Mouse (Mus musculus) heart, embryonic 12.5 days (tissue): ENCODE data around the gene Cables2. TPM values are rescaled to one million over a fixed set of nuclear protein-coding genes. Genes with fewer than 3 reads are reported as not detected.

Experiments used
- ATAC-seq: fragments of 200-750 bp; cut with Nextera tagmentation; 2 replicates; pipeline ENCODE4 v1.8.0; 2017; ENCODE audit warnings: moderate TSS enrichment, moderate library complexity; ENCODE audit not compliant: insufficient number of reproducible peaks, low FRiP score
- H3K27ac ChIP-seq: fragments of 300-500 bp; sonication (generic); 2 replicates; pipeline ENCODE4 v1.5.1; 2016; ENCODE audit warnings: mild to moderate bottlenecking, moderate library complexity; ENCODE audit not compliant: poor library complexity, severe bottlenecking
- H3K27me3 ChIP-seq: fragments of 300-500 bp; sonication (generic); replicated peaks from 2 replicates; pipeline ENCODE4 v1.6.1; 2016; ENCODE audit warnings: mild to moderate bottlenecking, moderate library complexity
- H3K36me3 ChIP-seq: fragments of 300-500 bp; sonication (generic); 2 replicates; pipeline ENCODE4 v1.6.1; 2016; ENCODE audit warnings: mild to moderate bottlenecking, moderate library complexity
- H3K4me1 ChIP-seq: fragments of 300-500 bp; sonication (generic); replicated peaks from 2 replicates; pipeline ENCODE4 v1.6.1; 2016; ENCODE audit warnings: mild to moderate bottlenecking
- H3K4me2 ChIP-seq: fragments of 300-500 bp; sonication (generic); 2 replicates; pipeline ENCODE4 v1.6.1; 2016; ENCODE audit warnings: mild to moderate bottlenecking, moderate library complexity
- H3K4me3 ChIP-seq: fragments of 300-500 bp; sonication (generic); 2 replicates; pipeline ENCODE4 v1.5.1; 2016; ENCODE audit warnings: mild to moderate bottlenecking
- H3K9ac ChIP-seq: fragments of 300-500 bp; sonication (generic); 2 replicates; pipeline ENCODE4 v1.6.1; 2016; ENCODE audit warnings: mild to moderate bottlenecking, moderate library complexity
- H3K9me3 ChIP-seq: fragments of 300-500 bp; sonication (generic); replicated peaks from 2 replicates; pipeline ENCODE4 v1.6.1; 2016; ENCODE audit warnings: mild to moderate bottlenecking, moderate library complexity
- WGBS: fragments of 180-500 bp; shearing (Covaris S2); methylation state at CpG from one replicate; pipeline ENCODE4 v1.1.7; 2016; 5-methylcytosine and 5-hydroxymethylcytosine counted together
- polyA plus RNA-seq: library from polyadenylated mRNA; unstranded; fragments of >200 nt; fragmentation: Nextera tagmentation; extraction: Ambion mirVana; gene quantifications from 2 replicates; pipeline ENCODE4 v1.2.1, GENCODE M21; 2016

Cables2 gene
- polyA plus RNA-seq, 1 experiment from 2014 or later: 15.8 TPM

DNA sequence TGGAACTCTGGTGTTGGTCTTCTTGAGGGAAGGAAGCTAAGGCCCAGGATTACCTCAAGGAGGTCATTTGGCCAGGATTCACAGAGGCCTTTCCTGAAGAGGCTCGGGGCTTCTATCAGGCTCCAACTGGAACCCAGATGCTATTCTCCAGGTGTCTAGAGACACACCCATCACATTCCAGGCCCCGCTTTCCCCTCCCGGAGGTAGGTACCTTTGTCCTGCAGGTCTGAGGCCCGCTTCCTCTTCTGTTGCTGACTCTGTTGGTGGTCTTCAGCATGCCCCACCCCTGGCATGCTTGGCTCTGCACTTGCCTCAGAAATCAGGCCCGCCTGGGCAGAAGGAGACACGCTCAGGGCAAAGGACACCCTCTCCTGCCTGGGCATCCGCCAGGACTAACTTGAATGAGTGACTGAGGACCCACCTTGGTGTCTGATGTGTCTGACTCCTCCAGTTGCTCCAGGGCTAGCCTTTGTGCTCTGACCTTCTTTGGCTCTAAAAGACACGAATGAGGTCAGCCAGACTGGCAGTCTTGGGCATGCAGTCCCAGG, 4.6 kb upstream of the Cables2 start:
- H3K9ac ChIP-seq: no peak overlapping the region
- no peaks in the 10 kb centered on the region for H3K9me3 ChIP-seq
- WGBS: 77% methylated on average over 8 of the region's 8 CpGs
- H3K27ac ChIP-seq: no peak overlapping the region
- H3K4me2 ChIP-seq: no peak overlapping the region
- ATAC-seq: no peak
- no peak overlapping the region for H3K4me3 ChIP-seq
- H3K27me3 ChIP-seq: no peaks in the 10 kb centered on the region
- peaks cover 33% of the 10 kb centered on the region for H3K4me1 ChIP-seq
- H3K36me3 ChIP-seq: no peaks in the 10 kb centered on the region

DNA sequence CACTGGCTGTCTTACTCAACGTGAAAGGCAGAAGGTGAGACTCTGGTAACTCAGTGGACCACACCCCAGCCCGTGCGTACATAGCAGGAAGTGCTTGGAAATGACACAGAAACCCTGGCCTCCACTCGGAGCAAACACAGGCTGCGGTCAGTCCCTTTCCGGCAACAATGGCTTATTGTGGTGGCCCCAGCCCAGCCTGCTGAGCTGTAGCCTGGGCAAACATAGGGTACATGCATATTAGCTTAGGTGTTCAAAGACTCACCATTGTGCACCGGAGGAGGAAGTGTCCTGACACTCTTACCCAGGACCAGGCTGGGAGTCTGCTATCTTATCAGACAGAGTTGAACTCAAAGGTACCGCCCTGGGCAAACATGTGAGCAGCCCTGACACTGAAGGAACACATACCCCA, 3.6 kb upstream of the Cables2 start:
- Histone ChIP-seq H3K9me3 (no peaks in the 10 kb centered on the region), H3K4me3 (no peak overlapping the region), H3K36me3 (no peaks in the 10 kb centered on the region), H3K4me2 (peak overlapping the region; percentile 42), H3K27ac (peak overlapping the region; percentile 72), H3K9ac (0 out of 2 replicates have a peak overlapping the region, but pooled peaks have one; percentile 21), H3K4me1 (peaks cover 43% of the 10 kb centered on the region), H3K27me3 (no peaks in the 10 kb centered on the region)
- no peak for ATAC-seq
- WGBS: 25% methylated on average over 8 of the region's 8 CpGs

DNA sequence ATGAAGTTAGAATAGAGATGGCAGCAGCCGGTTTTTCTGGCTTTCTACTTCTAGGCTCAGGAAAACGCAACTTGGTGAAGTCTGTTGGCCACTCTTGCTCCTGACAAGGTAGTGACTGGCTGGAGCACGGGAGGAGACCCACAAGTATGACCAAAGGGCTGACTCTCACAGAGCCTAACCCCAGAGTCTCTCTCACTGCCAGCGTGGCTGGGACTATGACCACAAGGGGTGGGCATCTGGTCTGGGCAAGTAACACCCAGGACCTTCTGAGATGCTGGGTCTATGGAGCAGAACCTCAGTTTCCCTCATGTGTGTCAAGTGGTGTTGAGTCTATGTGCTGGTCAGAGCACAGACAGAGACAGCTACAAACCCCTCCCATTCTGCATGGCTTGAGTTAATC, 3.1 kb upstream of the Cables2 start:
- Histone ChIP-seq H3K9ac (0 out of 2 replicates have a peak overlapping the region, but pooled peaks have one; percentile 21), H3K27me3 (no peaks in the 10 kb centered on the region), H3K27ac (peak overlapping the region; percentile 72), H3K9me3 (no peaks in the 10 kb centered on the region), H3K4me1 (peaks cover 48% of the 10 kb centered on the region), H3K4me2 (peak overlapping the region; percentile 42), H3K4me3 (no peak overlapping the region), H3K36me3 (no peaks in the 10 kb centered on the region)
- 38% methylated on average over 4 of the region's 4 CpGs for WGBS
- no peak for ATAC-seq

DNA sequence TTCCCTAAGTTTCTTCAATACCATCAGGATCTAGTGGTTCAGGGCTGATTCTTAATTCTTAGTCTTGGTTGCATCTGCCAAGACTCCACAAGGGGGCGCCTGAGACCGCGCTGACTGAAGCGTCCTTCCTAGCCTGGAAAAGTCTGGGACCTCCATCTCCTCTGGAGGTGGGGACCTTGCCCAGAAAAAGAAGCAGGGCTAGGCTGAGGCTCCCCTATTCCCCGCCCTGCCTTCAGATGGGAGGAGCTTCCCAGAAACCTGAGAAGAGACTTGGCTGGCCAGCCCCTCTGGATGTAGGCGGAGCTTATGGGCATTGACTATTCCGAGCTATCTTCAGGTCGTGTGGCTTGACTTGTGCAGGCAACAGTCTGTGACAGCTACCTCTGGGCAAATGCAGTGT, 2.5 kb upstream of the Cables2 start:
- no peak overlapping the region for H3K4me3 ChIP-seq
- no peak overlapping the region for H3K9ac ChIP-seq
- peak; percentile 62 for ATAC-seq
- no peaks in the 10 kb centered on the region for H3K36me3 ChIP-seq
- peak overlapping the region; percentile 72; the same call in 1 of the 2 replicates for H3K27ac ChIP-seq
- H3K4me1 ChIP-seq: peaks cover 53% of the 10 kb centered on the region
- peak overlapping the region; percentile 42 for H3K4me2 ChIP-seq
- 2% methylated on average over 8 of the region's 8 CpGs for WGBS
- H3K27me3 ChIP-seq: no peaks in the 10 kb centered on the region
- no peaks in the 10 kb centered on the region for H3K9me3 ChIP-seq

DNA sequence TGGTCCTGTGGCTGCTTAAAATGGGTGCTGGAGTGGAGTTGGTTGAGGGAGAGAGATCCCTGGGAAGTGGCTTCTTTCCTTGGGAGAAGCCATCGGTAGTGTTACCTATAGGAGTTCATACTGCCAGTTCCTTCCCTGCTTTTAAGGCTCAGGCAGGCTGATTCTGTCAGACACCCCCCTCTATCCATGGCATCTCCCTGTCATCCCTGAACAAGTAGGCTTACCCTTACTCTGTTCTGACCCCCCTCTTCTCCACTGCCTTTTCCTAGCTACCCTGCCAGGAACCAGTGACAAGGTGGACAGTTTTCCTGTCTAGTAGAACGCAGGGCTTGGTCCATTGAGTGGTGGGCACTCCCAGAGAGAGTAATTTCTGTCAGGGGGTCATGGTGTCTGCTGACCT, 1.2 kb upstream of the Cables2 start:
- Histone ChIP-seq H3K4me3 (no peak overlapping the region), H3K9me3 (no peaks in the 10 kb centered on the region), H3K4me2 (no peak overlapping the region), H3K4me1 (peaks cover 56% of the 10 kb centered on the region), H3K27me3 (no peaks in the 10 kb centered on the region), H3K9ac (no peak overlapping the region), H3K36me3 (peaks cover 10% of the 10 kb centered on the region), H3K27ac (no peak overlapping the region)
- WGBS: 81% methylated on average over 2 of the region's 2 CpGs
- no peak for ATAC-seq

DNA sequence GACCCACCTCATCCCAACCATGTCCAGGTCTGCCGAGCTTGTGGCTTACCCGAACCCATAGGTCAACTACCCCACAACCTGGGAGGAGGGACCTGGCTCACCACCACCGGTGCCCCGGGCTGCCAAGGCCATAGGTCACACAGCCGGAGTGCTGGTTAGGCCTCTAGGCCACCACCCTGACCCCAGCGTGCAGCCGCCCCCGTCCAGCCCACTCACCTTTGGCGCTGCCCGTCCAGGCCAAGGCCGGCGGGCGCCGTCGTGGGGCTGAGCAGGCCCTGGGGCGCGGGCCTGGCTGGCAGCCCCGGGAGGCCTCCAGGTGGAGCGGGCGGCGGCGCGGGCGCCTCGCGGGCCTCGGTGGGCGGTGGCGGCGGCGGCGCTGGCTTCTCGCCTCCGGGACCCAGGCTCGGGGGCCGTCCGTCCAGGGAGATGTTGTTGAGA, 393 bp downstream of the Cables2 start:
- Histone ChIP-seq H3K9ac (peak overlapping the region; percentile 93), H3K9me3 (no peaks in the 10 kb centered on the region), H3K27me3 (no peaks in the 10 kb centered on the region), H3K4me1 (peaks cover 54% of the 10 kb centered on the region), H3K27ac (peak overlapping the region; percentile 61; the same call in 1 of the 2 replicates), H3K4me2 (peak overlapping the region; percentile 94), H3K36me3 (peaks cover 17% of the 10 kb centered on the region), H3K4me3 (peak overlapping the region; percentile 83)
- 1% methylated on average over 37 of the region's 37 CpGs for WGBS
- peak; percentile 39 for ATAC-seq

DNA sequence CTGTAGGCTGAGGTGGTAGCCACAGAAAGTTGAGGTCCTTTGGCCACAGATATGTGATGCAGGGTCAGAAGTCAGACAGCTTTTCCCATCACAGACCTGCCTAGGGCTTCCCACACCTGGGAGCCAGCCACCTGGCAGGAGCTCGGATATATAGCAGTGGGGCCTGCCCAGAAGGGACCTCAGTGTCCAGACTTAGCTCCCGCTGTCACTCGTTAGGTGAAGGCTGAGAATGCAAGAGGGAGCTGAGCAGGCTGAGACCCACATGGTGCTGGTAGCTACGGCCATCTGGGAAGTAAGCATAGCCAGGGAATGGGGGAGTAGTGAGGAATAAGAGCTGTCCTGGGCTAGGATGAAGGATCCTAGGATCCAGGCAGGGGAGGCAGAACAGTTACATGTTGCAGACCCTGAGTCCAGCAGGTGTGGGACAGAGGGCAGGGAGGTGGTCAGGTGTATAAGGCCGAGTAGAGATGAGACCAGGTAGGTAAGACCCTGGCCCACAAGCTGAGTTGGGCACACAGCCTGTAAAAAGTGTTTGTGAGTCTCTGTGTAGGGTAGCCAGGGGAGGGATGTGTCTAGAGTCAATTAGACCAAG, 1.4 kb downstream of the Cables2 start:
- ATAC-seq: no peak
- Histone ChIP-seq H3K9me3 (no peaks in the 10 kb centered on the region), H3K4me2 (peak overlapping the region; percentile 94), H3K27me3 (no peaks in the 10 kb centered on the region), H3K36me3 (peaks cover 25% of the 10 kb centered on the region), H3K4me1 (peaks cover 44% of the 10 kb centered on the region), H3K27ac (no peak overlapping the region), H3K4me3 (peak overlapping the region; percentile 83), H3K9ac (peak overlapping the region; percentile 93)
- 73% methylated on average over 5 of the region's 5 CpGs for WGBS

DNA sequence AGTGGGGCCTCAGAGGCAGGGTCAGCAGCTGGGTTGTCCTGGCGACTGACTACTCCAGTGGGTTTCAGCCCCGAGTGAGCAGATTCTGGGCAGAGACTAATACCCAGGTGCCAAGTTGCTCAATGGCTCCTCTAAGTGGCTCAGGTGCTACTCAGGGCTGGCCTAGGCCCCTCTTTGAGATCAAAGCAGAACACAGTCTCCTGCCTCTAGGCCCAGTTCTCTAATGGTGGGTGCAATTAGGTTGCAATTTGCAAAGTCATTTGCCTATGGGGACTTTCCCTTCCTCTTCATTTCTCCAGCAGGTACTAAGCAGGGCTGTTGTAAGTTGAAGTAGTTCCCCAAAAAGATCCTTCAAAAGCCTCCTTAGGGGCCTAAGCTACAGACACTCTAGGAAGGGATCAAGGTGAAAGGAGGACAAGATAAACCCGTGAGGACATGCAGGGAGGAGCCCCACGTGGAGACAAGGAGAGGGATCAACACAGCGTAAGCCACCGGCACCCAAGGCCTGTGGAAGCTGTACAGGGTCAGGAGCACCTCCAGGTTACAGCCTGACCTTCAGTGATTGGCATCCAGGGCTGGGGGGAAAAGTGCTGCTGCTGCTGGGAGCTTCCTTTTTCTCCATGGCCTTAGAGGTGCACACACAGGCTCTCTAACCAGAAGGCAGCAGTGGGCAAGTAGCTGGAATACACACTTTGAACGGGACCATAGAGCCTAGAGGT, 2.6 kb downstream of the Cables2 start:
- peaks cover 34% of the 10 kb centered on the region for H3K36me3 ChIP-seq
- 69% methylated on average over 7 of the region's 7 CpGs for WGBS
- H3K9me3 ChIP-seq: no peaks in the 10 kb centered on the region
- peaks cover 34% of the 10 kb centered on the region for H3K4me1 ChIP-seq
- H3K9ac ChIP-seq: 0 out of 2 replicates have a peak overlapping the region, but pooled peaks have one; percentile 16
- no peak overlapping the region for H3K4me2 ChIP-seq
- no peaks in the 10 kb centered on the region for H3K27me3 ChIP-seq
- no peak overlapping the region for H3K27ac ChIP-seq
- ATAC-seq: no peak
- H3K4me3 ChIP-seq: no peak overlapping the region

DNA sequence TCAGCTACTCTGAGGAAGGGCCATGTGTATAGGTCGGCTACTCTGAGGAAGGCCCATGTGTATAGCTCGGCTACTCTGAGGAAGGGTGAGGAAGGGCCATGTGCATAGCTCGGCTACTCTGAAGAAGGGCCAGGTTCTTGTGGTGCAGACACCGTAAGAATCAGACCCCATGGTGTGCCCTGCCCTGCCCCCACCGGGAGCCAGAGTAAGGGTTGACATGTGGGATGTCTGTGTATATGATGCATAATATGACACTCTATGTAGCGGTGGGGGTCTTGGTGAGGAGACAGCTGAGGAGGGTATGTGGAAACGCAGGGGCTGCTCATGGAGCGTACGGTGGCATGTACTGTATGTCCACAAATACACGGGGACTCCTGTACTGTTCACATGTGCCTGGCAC, 4.0 kb downstream of the Cables2 start:
- no peak overlapping the region for H3K4me2 ChIP-seq
- no peak overlapping the region for H3K4me3 ChIP-seq
- no peak overlapping the region for H3K27ac ChIP-seq
- H3K9me3 ChIP-seq: no peaks in the 10 kb centered on the region
- peaks cover 37% of the 10 kb centered on the region for H3K36me3 ChIP-seq
- peaks cover 29% of the 10 kb centered on the region for H3K4me1 ChIP-seq
- 89% methylated on average over 10 of the region's 10 CpGs for WGBS
- ATAC-seq: no peak
- no peak overlapping the region for H3K9ac ChIP-seq
- no peaks in the 10 kb centered on the region for H3K27me3 ChIP-seq

DNA sequence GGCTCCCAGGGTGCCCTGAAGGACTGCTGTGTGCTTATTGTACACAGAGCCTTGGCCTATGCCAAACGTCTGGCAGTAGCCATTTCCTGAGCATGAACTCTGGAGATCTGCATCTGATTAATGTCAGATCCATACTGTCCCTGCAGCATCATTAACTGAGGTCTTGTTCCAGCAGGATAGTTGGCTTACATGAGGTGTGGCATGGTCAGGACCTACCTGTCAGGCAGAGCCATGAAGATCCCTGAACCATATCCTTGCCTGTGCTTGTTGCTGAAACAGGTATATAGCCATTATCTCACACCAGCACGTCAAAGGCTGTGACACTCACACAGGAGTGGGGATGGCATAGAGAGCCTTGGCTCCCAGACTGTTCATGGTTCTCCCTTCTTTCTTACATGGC, 5.3 kb downstream of the Cables2 start:
- Histone ChIP-seq H3K27ac (no peak overlapping the region), H3K4me3 (no peak overlapping the region), H3K4me2 (no peak overlapping the region), H3K27me3 (no peaks in the 10 kb centered on the region), H3K36me3 (peaks cover 50% of the 10 kb centered on the region), H3K9me3 (no peaks in the 10 kb centered on the region), H3K4me1 (peaks cover 25% of the 10 kb centered on the region), H3K9ac (no peak overlapping the region)
- 64% methylated on average over 2 of the region's 2 CpGs for WGBS
- ATAC-seq: no peak

DNA sequence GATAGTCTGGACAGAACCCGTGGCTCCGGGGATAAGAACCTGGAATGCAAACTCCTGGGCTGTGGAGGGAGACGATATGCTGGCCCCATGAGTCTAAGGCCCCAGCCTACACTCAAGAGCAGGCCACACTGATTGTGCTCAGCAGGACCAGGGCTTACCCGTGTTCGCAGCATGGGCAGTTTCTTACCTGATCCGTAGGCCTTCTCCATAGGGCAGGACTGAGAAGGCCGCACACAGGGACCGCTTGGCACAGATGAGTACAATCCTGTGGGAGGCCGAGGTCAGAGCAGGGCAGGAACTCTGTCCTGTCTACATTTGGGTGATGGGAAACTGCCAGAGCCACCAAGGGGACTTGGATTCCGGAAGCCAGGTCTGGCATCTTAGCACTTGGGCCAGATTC, 10.4 kb downstream of the Cables2 start:
- peak overlapping the region; percentile 38; the same call in 1 of the 2 replicates for H3K9ac ChIP-seq
- H3K4me2 ChIP-seq: no peak overlapping the region
- H3K27ac ChIP-seq: no peak overlapping the region
- no peaks in the 10 kb centered on the region for H3K27me3 ChIP-seq
- no peak for ATAC-seq
- H3K4me1 ChIP-seq: peaks cover 26% of the 10 kb centered on the region
- H3K36me3 ChIP-seq: peaks cover 80% of the 10 kb centered on the region
- no peaks in the 10 kb centered on the region for H3K9me3 ChIP-seq
- WGBS: 75% methylated on average over 10 of the region's 10 CpGs
- H3K4me3 ChIP-seq: no peak overlapping the region
